Mouse (Mus musculus): ENCODE measurements around the gene Itpripl1. TPM values are rescaled to one million over a fixed set of nuclear protein-coding genes. Genes with fewer than 3 reads are reported as not detected.
"Not testable (repeated sequence)": the region's sequence is repeated elsewhere in the genome, so short reads cannot be mapped to it uniquely, and the experiment has no call there.

The Itpripl1 gene
- polyA plus RNA-seq, 1 experiment from 2014 or later = 11.9 TPM

GRCm38 (mm10) chr2:127139094-127139493, 4.1 kb downstream of the Itpripl1 start:
- WGBS = 86% methylated on average over 8 of the region's 8 CpGs
- no peak overlapping the region for H3K9ac ChIP-seq
- ATAC-seq (replicated peaks; ENCODE audit: insufficient number of reproducible peaks, insufficient read depth, low FRiP score, low read depth) = no peak

DNA sequence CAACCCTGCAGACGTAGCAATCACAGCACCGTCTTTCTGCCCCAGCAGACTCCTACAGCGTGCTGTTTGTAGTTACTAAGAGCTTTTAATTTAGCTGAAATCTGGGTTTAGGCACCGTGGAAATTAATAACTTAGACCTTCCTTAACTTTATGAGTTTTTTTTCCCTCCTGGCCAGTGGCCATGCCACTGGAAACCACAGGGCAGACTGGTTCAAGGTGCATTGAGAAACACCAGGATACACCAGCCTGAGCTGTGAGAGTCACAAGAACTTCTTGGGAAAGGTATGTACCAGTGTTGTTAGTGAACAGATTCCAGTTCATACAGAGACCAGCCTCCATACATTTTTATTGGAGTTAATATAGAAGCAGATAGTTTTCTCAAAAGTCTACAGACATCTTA, 4.8 kb downstream of the Itpripl1 start:
- Histone ChIP-seq H3K27ac (no peak overlapping the region), H3K9me3 (replicated peaks) (no peaks in the 10 kb centered on the region)

More at GRCm38 (mm10) chr2:127139094-127139493, 4.1 kb downstream of the Itpripl1 start:
- H3K4me2 ChIP-seq = no peak overlapping the region
- H3K27ac ChIP-seq = no peak overlapping the region
- H3K27me3 ChIP-seq = no peaks in the 10 kb centered on the region
- H3K4me1 ChIP-seq (replicated peaks) = peaks cover 38% of the 10 kb centered on the region
- H3K9me3 ChIP-seq (replicated peaks) = no peaks in the 10 kb centered on the region
- H3K36me3 ChIP-seq = peaks cover 10% of the 10 kb centered on the region; the same call in 1 of the 2 replicates
- no peak overlapping the region for H3K4me3 ChIP-seq

GRCm38 (mm10) chr2:127137838-127138420, 5.3 kb downstream of the Itpripl1 start:
- WGBS = 78% methylated on average over 10 of the region's 10 CpGs
- H3K4me2 ChIP-seq = no peak overlapping the region
- no peak overlapping the region for H3K9ac ChIP-seq
- no peaks in the 10 kb centered on the region for H3K27me3 ChIP-seq
- no peak for ATAC-seq (replicated peaks; ENCODE audit: insufficient number of reproducible peaks, insufficient read depth, low FRiP score, low read depth)
- peaks cover 10% of the 10 kb centered on the region; the same call in 1 of the 2 replicates for H3K36me3 ChIP-seq
- H3K9me3 ChIP-seq (replicated peaks) = no peaks in the 10 kb centered on the region
- H3K4me3 ChIP-seq = no peak overlapping the region
- H3K27ac ChIP-seq = no peak overlapping the region
- H3K4me1 ChIP-seq (replicated peaks) = peaks cover 36% of the 10 kb centered on the region

More for the DNA sequence above, 4.8 kb downstream of the Itpripl1 start:
- H3K36me3 ChIP-seq = peaks cover 10% of the 10 kb centered on the region; the same call in 1 of the 2 replicates
- ATAC-seq (replicated peaks; ENCODE audit: insufficient number of reproducible peaks, insufficient read depth, low FRiP score, low read depth) = no peak
- H3K4me3 ChIP-seq = no peak overlapping the region
- H3K9ac ChIP-seq = no peak overlapping the region
- no peaks in the 10 kb centered on the region for H3K27me3 ChIP-seq
- no peak overlapping the region for H3K4me2 ChIP-seq
- H3K4me1 ChIP-seq (replicated peaks) = peaks cover 35% of the 10 kb centered on the region
- WGBS = 90% methylated on average over 4 of the region's 4 CpGs

- peak; percentile 22; the same call in 1 of the 2 replicates for ATAC-seq (replicated peaks; ENCODE audit: insufficient number of reproducible peaks, insufficient read depth, low FRiP score, low read depth)
Measured at GRCm38 (mm10) chr2:127136979-127137378, 6.3 kb downstream of the Itpripl1 start.

DNA sequence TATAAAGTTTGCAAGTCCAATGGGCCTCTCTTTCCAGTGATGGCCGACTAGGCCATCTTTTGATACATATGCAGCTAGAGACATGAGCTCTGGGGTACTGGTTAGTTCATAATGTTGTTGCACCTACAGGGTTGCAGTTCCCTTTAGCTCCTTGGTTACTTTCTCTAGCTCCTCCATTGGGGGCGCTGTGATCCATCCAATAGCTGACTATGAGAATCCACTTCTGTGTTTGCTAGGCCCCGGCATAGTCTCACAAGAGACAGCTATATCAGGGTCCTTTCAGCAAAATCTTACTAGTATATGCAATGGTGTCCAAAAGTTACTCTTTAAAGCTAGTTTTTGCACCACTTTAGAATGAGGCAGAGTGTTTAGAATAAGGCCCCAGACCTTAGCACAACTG, 8.0 kb downstream of the Itpripl1 start:
- H3K4me1 ChIP-seq (replicated peaks) = peaks cover 40% of the 10 kb centered on the region
- H3K9ac ChIP-seq; H3K27me3 ChIP-seq; H3K4me2 ChIP-seq; H3K9me3 ChIP-seq (replicated peaks); ATAC-seq (replicated peaks; ENCODE audit: insufficient number of reproducible peaks, insufficient read depth, low FRiP score, low read depth); H3K4me3 ChIP-seq; H3K27ac ChIP-seq; H3K36me3 ChIP-seq: not testable (repeated sequence)
- 41% methylated on average over 3 of the region's 3 CpGs for WGBS

More at GRCm38 (mm10) chr2:127136979-127137378, 6.3 kb downstream of the Itpripl1 start:
- Histone ChIP-seq H3K27ac (peak overlapping the region; percentile 66), H3K9me3 (replicated peaks) (no peaks in the 10 kb centered on the region), H3K27me3 (no peaks in the 10 kb centered on the region), H3K4me1 (replicated peaks) (peaks cover 36% of the 10 kb centered on the region), H3K4me2 (peak overlapping the region; percentile 46), H3K9ac (no peak overlapping the region), H3K4me3 (no peak overlapping the region), H3K36me3 (peaks cover 10% of the 10 kb centered on the region; the same call in 1 of the 2 replicates)
- 1% methylated on average over 5 of the region's 5 CpGs for whole genome bisulfite sequencing

GRCm38 (mm10) chr2:127133621-127134461, 9.4 kb downstream of the Itpripl1 start, which contains the start of gene Ncaph:
Ncaph (minus strand) TSS chr2:127133954.
- peaks cover 43% of the 10 kb centered on the region for H3K4me1 ChIP-seq (replicated peaks)
- no peaks in the 10 kb centered on the region for H3K9me3 ChIP-seq (replicated peaks)
- 2% methylated on average over 57 of the region's 57 CpGs for WGBS
- peak within 1 kb of the TSS; percentile 78 for H3K4me2 ChIP-seq
- no peaks in the 10 kb centered on the region for H3K36me3 ChIP-seq
- H3K4me3 ChIP-seq = peak within 1 kb of the TSS; percentile 72
- H3K9ac ChIP-seq = peak within 1 kb of the TSS; percentile 81
- peak; percentile 87 for ATAC-seq (replicated peaks; ENCODE audit: insufficient number of reproducible peaks, insufficient read depth, low FRiP score, low read depth)
- no peaks in the 10 kb centered on the region for H3K27me3 ChIP-seq
- H3K27ac ChIP-seq = peak within 1 kb of the TSS; percentile 94

GRCm38 (mm10) chr2:127131353-127131752, 11.9 kb downstream of the Itpripl1 start:
- Histone ChIP-seq H3K9me3 (replicated peaks) (no peaks in the 10 kb centered on the region), H3K27me3 (no peaks in the 10 kb centered on the region), H3K9ac (no peak overlapping the region), H3K27ac (no peak overlapping the region), H3K4me3 (no peak overlapping the region), H3K36me3 (peaks cover 4% of the 10 kb centered on the region), H3K4me2 (no peak overlapping the region), H3K4me1 (replicated peaks) (peaks cover 30% of the 10 kb centered on the region)
- WGBS = 66% methylated on average over 8 of the region's 8 CpGs
- ATAC-seq (replicated peaks; ENCODE audit: insufficient number of reproducible peaks, insufficient read depth, low FRiP score, low read depth) = no peak

GRCm38 (mm10) chr2:127128926-127129325, 14.3 kb downstream of the Itpripl1 start:
- Histone ChIP-seq H3K27ac (no peak overlapping the region), H3K4me1 (replicated peaks) (peaks cover 24% of the 10 kb centered on the region), H3K9me3 (replicated peaks) (no peaks in the 10 kb centered on the region), H3K27me3 (no peaks in the 10 kb centered on the region), H3K4me3 (no peak overlapping the region), H3K4me2 (no peak overlapping the region), H3K36me3 (peaks cover 29% of the 10 kb centered on the region), H3K9ac (no peak overlapping the region)
- ATAC-seq (replicated peaks; ENCODE audit: insufficient number of reproducible peaks, insufficient read depth, low FRiP score, low read depth) = no peak
- 63% methylated on average over 5 of the region's 5 CpGs for WGBS

- H3K27me3 ChIP-seq = no peaks in the 10 kb centered on the region
- H3K36me3 ChIP-seq = peaks cover 89% of the 10 kb centered on the region
- H3K9ac ChIP-seq = no peak overlapping the region
- H3K27ac ChIP-seq = peak overlapping the region; percentile 15
- no peak overlapping the region for H3K4me3 ChIP-seq
- no peak overlapping the region for H3K4me2 ChIP-seq
- peak; percentile 39 for ATAC-seq (replicated peaks; ENCODE audit: insufficient number of reproducible peaks, insufficient read depth, low FRiP score, low read depth)
- H3K9me3 ChIP-seq (replicated peaks) = no peaks in the 10 kb centered on the region
- WGBS = 83% methylated on average over 8 of the region's 8 CpGs
- no peaks in the 10 kb centered on the region for H3K4me1 ChIP-seq (replicated peaks)
Measured at GRCm38 (mm10) chr2:127121591-127122235, 21.5 kb downstream of the Itpripl1 start.

GRCm38 (mm10) chr2:127108986-127109385, 34.3 kb downstream of the Itpripl1 start:
- Histone ChIP-seq H3K36me3 (peaks cover 72% of the 10 kb centered on the region), H3K9ac (no peak overlapping the region), H3K27me3 (no peaks in the 10 kb centered on the region), H3K27ac (no peak overlapping the region), H3K9me3 (replicated peaks) (no peaks in the 10 kb centered on the region), H3K4me2 (no peak overlapping the region), H3K4me3 (no peak overlapping the region), H3K4me1 (replicated peaks) (no peaks in the 10 kb centered on the region)
- 93% methylated on average over 4 of the region's 4 CpGs for WGBS
- ATAC-seq (replicated peaks; ENCODE audit: insufficient number of reproducible peaks, insufficient read depth, low FRiP score, low read depth) = no peak

GRCm38 (mm10) chr2:127092000-127092399, 51.2 kb downstream of the Itpripl1 start:
- Histone ChIP-seq H3K9ac (no peak overlapping the region), H3K36me3 (no peaks in the 10 kb centered on the region; the same call in 1 of the 2 replicates), H3K27me3 (no peaks in the 10 kb centered on the region), H3K4me1 (replicated peaks) (no peaks in the 10 kb centered on the region), H3K4me2 (no peak overlapping the region), H3K9me3 (replicated peaks) (no peaks in the 10 kb centered on the region), H3K27ac (no peak overlapping the region), H3K4me3 (no peak overlapping the region)
- 52% methylated on average over 8 of the region's 8 CpGs for WGBS
- no peak for ATAC-seq (replicated peaks; ENCODE audit: insufficient number of reproducible peaks, insufficient read depth, low FRiP score, low read depth)
